Mouse (Mus musculus) adrenal gland, adult 8-10 months (tissue): ENCODE results near the gene Sec1. TPM values are rescaled to one million over a fixed set of nuclear protein-coding genes. Genes with fewer than 3 reads are reported as not detected.

Experiments
- DNase-seq: peaks from one replicate; pipeline ENCODE4 v3.0.0; 2022
- total RNA-seq, 4 experiments: library from RNA; stranded (reverse); gene quantifications; 2 replicates each; pipeline ENCODE4 v1.2.4; 2022

The Sec1 gene
- total RNA-seq, 4 experiments from 2014 or later: 0.15 to 0.59 (median 0.30) TPM

DNA sequence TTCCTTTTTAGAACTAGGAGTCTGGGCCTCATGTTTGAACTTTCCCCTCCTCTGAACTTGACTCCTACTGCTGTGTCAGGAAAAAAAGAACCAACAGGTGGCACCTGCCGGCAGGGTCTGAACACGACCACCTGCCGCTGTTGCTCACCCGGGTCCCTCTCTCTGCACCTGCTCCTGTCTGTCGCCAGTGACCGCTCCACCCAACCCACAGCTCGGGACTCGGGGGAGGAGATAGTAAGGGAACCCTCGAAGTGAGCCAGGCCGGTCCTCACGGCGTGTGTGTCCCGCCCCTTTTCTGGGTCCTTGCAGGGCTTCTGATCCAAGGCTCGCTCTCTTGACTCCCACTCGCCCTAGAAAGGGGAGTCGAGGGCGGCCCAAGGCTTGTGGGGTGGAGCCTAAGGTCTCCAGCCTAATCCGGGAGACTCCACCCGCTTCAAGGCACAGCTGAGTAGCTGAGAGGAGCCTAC is 54.6 kb downstream of the Sec1 start, which contains the start of gene Mamstr:
Mamstr (plus strand) TSS at position 417 of the 467 bp plus-strand sequence.
- no peak for DNase-seq

DNA sequence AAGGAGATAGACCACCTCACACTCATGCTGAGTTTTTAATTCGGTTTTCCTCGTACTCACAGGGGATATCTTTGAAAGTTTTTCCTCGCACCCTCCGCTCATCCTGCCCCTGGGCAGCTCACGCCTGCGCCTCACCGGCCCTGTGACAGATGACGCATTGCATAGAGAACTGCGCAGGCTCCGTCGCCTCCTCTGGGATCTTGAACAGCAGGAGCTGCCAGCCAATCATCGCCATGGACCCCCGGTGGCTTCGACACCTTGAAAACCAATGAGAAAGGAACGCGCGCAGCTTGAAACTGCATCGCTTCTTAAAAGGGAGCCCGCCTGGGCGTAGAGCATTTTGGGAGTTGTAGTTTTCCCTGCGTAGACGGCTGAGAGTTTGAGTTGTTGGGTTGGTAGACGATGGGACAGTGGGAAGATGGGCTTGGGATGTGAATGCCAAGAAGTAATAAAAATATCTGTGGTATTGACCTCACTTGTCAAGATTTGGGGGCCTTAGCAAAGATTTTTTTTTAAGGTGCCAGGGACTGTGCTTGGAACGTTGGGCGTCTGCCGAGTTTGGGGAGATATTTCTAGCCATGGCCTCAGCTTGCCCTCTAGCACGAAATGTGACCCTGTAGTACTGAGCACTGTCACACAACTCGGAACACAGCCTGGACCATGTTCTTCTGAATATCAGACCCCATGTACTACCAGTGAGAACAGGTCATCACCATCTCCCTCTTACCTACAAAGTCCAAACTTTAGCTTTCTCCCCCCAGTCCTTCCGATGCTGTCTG is 55.4 kb downstream of the Sec1 start:
- DNase-seq: peak; percentile 92

DNA sequence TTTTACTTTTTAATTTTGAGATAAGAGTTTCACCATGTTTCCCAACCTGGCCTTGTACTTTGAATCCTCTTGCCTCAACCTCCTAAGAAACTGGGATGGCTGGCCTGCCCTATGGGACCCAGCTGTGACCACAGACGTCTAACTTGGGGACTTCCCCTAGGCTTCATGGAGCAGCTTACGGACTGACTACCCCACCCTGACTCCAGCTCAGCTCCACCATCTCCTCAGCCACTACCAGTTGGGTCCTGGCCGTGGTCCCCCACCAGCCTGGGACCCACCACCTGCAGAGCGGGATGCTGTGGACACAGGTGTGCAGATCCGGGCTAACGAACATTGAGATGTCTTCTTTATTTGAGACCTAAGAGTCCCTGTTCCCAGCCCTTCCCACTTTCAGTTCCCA is 56.5 kb downstream of the Sec1 start:
- no peak for DNase-seq

DNA sequence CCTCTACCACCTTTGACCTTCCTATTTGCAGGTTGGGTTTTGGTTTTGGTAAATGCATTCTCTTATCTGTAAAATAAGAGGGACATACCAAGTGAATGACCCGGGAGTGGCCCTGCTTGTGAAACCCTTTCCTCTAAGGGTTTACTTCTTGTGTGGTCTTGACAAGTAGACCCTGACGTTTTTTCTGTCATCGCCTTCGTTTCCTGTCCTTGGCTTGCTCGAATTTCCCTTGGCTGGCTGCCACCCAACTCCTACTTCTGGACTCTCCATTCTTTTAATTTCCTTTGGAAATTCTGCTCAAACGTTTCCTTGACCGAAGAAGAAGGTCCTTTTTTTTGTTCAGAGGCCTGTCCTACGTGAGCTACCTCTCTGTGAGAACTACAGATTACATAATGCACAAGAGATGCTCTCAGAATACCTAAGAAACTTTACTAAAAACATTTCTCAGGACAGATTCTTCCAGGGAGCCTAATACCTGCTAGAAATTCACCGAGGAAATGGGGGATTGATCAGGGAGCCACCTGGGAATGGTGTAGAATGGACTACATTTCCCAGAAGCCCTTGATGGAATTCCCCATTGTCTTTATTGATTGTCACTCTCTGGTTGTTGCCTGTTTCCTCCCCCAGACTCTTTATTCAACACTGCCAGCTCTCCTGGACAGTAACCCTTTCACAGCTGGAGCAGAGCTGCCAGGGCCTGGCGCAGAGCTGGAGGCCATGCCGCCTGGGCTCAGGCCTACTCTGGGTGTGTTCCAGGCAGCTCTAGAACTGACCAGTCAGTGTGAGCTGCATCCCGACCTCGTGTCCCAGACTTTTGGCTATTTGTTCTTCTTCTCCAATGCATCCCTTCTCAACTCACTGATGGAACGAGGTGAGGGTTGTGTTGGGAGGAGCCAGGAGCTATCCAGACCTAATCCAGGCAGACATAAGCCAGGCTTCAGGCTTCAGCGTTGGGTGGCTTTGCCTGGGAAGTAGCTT is 58.2 kb downstream of the Sec1 start:
- DNase-seq: no peak

DNA sequence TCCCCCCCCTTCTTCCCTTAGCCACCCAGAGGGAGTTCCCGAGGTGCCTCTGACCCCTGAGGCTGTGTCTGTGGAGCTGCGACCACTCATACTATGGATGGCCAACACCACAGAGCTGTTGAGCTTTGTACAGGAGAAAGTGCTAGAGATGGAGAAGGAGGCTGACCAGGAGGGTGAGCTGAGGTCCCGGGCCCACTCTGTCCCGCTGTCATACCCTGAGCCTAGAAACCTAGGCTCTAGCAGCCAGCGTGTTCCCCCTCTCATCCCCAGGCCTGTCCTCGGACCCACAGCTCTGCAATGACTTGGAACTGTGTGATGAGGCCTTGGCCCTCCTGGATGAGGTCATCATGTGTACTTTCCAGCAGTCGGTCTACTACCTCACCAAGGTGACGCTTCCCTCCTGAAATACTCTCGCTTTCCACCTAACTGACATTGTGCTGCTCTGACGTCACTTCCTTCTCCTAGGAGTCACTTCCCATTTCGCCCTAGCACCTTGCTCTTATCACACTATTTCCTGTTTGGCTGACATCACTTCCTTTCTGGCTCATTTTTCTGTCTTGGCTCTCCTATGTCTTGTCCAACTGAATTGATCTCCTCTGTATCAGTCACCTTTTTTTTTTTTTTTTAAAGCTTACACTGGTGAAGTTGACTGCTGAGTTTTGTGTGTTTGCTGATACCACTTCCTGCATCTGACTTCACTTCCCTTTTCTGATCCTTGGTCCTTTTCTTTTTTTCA is 59.1 kb downstream of the Sec1 start:
- no peak for DNase-seq

DNA sequence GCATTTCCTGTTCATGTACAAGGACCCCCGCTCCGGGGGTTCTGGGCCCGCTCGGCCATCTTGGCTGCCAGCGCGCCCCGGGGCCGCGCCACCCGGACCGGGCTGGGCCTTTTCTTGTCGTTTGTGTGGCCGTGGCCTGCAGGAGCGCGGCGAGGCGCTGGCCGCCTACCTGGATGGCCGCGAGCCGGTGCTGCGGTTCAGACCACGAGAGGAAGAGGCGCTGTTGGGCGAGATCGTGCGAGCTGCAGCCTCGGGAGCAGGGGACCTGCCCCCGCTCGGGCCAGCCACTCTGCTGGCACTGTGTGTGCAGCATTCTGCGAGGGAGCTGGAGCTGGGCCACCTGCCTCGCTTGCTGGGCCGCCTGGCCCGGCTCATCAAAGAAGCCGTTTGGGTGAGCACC is 61.7 kb downstream of the Sec1 start:
- no peak for DNase-seq

DNA sequence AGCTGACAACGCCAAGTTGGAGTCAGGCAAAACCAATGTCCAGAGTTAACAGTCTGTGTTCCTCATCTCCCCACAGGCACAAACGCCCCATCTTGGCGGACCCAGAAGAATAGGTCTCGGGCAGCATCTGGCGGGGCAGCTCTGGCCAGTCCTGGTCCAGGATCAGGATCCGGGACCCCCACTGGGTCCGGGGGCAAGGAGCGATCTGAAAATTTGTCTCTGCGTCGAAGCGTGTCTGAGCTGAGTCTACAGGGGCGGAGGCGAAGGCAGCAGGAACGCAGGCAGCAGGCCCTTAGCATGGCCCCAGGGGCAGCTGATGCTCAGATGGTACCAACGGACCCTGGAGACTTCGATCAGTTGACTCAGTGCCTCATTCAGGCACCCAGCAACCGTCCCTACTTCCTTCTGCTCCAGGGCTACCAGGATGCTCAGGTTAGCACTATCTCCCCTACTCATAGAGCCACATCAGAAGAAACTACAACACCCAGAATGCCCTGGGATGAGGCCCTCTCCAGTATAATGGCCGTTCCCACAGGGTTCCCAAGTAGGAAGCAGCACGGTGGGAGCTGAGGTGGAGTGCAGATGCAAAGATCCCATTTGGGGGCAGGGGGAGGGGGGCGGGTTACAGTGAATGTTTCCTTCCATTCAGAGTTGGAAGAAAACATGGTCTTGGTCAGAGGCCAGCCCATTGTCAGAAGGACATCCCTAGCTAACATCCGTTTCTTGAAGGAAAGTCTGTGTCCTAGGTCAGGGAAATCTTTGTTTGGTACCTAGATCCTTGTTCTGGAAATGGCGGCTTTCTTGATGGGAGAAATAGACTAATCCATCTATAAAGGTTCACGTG is 63.9 kb downstream of the Sec1 start:
- no peak for DNase-seq

DNA sequence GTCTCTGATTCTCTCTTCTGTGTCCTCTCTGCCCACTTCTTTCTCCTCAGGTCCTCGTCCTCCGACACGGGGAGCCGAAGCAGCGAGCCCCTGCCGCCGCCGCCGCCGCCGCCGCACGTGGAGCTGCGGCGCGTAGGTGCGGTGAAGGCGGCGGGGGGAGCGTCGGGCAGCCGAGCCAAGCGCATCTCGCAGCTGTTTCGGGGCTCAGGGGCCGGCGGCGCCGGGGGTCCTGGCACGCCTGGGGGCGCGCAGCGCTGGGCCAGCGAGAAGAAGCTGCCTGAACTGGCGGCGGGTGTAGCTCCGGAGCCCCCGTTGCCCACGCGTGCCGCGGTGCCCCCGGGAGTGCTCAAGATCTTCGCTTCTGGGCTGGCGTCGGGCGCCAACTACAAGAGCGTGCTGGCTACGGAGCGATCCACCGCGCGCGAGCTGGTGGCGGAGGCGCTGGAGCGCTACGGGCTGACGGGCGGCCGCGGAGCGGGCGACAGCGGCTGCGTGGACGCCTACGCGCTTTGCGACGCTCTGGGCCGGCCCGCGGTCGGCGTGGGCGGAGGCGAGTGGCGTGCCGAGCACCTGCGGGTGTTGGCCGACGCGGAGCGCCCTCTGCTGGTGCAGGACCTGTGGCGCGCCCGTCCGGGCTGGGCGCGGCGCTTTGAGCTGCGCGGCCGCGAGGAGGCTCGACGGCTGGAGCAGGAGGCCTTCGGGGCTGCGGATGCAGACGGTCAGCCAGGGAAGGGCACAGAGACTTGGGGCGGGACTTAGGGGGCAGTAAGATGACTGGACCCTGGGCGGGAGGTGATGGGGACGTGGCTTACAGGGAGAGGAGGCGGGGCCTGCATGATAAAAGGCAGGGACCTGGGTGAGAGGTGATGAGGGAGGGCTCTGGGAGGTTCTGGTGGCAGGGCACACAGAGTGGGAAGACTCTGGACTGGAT is 65.6 kb downstream of the Sec1 start:
- peak; percentile 80 for DNase-seq

Other genes starting within 250 kb of the Sec1 start
- gene Ftl1, start 234.5 kb downstream of the Sec1 start, total RNA-seq: 1,000 to 10,000 TPM; 1,223 to 1,354 (median 1,306) TPM
- gene Bax, start 227.5 kb downstream of the Sec1 start, total RNA-seq: 100 to 1,000 TPM in 1 of 4 experiments, 10 to 100 TPM in 3; 71.7 to 105 (median 89.1) TPM
- 1 to 10 TPM in 2 of 4 experiments, under 1 TPM in 2; 0.20 to 2.5 (median 0.94) TPM for gene Tulp2, start 212.5 kb downstream of the Sec1 start, total RNA-seq
- gene Gm45808, start 207.6 kb downstream of the Sec1 start, total RNA-seq: 10 to 100 TPM; 38.9 to 41.2 (median 40.2) TPM
- gene Dhdh, start 205.6 kb downstream of the Sec1 start, total RNA-seq: 10 to 100 TPM; 65.1 to 80.0 (median 69.2) TPM
- gene Nucb1, start 184.0 kb downstream of the Sec1 start, total RNA-seq: 100 to 1,000 TPM; 291 to 305 (median 294) TPM
- 10 to 100 TPM; 29.2 to 62.8 (median 45.0) TPM for gene Ppp1r15a, start 168.1 kb downstream of the Sec1 start, total RNA-seq
- gene Plekha4, start 168.1 kb downstream of the Sec1 start, total RNA-seq: 1 to 10 TPM; 3.1 to 6.9 (median 4.3) TPM
- gene Hsd17b14, start 139.5 kb downstream of the Sec1 start, total RNA-seq: 1 to 10 TPM in 2 of 4 experiments, under 1 TPM in 1, not detected in 1; 0.99 to 2.6 (median 2.1) TPM
- 100 to 1,000 TPM; 191 to 306 (median 245) TPM for gene Bcat2, start 124.2 kb downstream of the Sec1 start, total RNA-seq
- gene Fgf21, start 78.9 kb downstream of the Sec1 start, total RNA-seq: not detected
- not detected for gene Fut1, start 77.1 kb downstream of the Sec1 start, total RNA-seq
- gene Izumo1, start 72.6 kb downstream of the Sec1 start, total RNA-seq: under 1 TPM; 0.14 to 0.68 (median 0.38) TPM
- gene Rasip1, start 66.9 kb downstream of the Sec1 start, total RNA-seq: 10 to 100 TPM; 15.5 to 30.2 (median 21.4) TPM
- gene Mamstr, start 54.4 kb downstream of the Sec1 start, total RNA-seq: 10 to 100 TPM in 1 of 4 experiments, 1 to 10 TPM in 3; 2.4 to 14.9 (median 3.6) TPM
- gene Fut2, start 28.0 kb downstream of the Sec1 start, total RNA-seq: under 1 TPM in 2 of 4 experiments, not detected in 2; 0.11 to 0.18 TPM
- gene Ntn5, start 10.4 kb downstream of the Sec1 start, total RNA-seq: under 1 TPM in 3 of 4 experiments, not detected in 1; 0.21 to 0.68 (median 0.32) TPM
- 10 to 100 TPM; 11.5 to 28.2 (median 18.9) TPM for gene Car11, start 5.4 kb upstream of the Sec1 start, total RNA-seq
- 100 to 1,000 TPM; 254 to 411 (median 333) TPM for gene Dbp, start 10.7 kb upstream of the Sec1 start, total RNA-seq
- 1,000 to 10,000 TPM; 1,011 to 1,224 (median 1,104) TPM for gene Rpl18, start 21.1 kb upstream of the Sec1 start, total RNA-seq
- 10 to 100 TPM; 36.9 to 40.2 (median 39.3) TPM for gene Sphk2, start 23.6 kb upstream of the Sec1 start, total RNA-seq
- gene Fam83e, start 26.8 kb upstream of the Sec1 start, total RNA-seq: 1 to 10 TPM in 1 of 4 experiments, under 1 TPM in 3; 0.29 to 2.1 (median 0.66) TPM
- not detected for gene Spaca4, start 31.4 kb upstream of the Sec1 start, total RNA-seq
- gene Lmtk3, start 89.3 kb upstream of the Sec1 start, total RNA-seq: 10 to 100 TPM in 3 of 4 experiments, 1 to 10 TPM in 1; 8.9 to 24.9 (median 15.5) TPM
- gene Sult2b1, start 90.3 kb upstream of the Sec1 start, total RNA-seq: 1 to 10 TPM in 2 of 4 experiments, under 1 TPM in 2; 0.52 to 4.5 (median 1.8) TPM
- 100 to 1,000 TPM; 112 to 140 (median 122) TPM for gene Cyth2, start 120.2 kb upstream of the Sec1 start, total RNA-seq
- gene Kcnj14, start 130.4 kb upstream of the Sec1 start, total RNA-seq: under 1 TPM; 0.17 to 0.65 (median 0.36) TPM
- 10 to 100 TPM; 24.8 to 31.5 (median 30.0) TPM for gene Grwd1, start 136.5 kb upstream of the Sec1 start, total RNA-seq
- 100 to 1,000 TPM; 127 to 158 (median 151) TPM for gene Kdelr1, start 178.4 kb upstream of the Sec1 start, total RNA-seq
- 1 to 10 TPM in 3 of 4 experiments, under 1 TPM in 1; 0.78 to 1.4 (median 1.2) TPM for gene Grin2d, start 184.0 kb upstream of the Sec1 start, total RNA-seq
- under 1 TPM in 1 of 4 experiments, not detected in 3; 0.78 TPM for gene Syngr4, start 202.3 kb upstream of the Sec1 start, total RNA-seq
- 10 to 100 TPM; 36.3 to 60.3 (median 52.9) TPM for gene Tmem143, start 202.5 kb upstream of the Sec1 start, total RNA-seq
- 100 to 1,000 TPM; 302 to 612 (median 463) TPM for gene Emp3, start 227.0 kb upstream of the Sec1 start, total RNA-seq
- 10 to 100 TPM; 17.8 to 92.8 (median 47.9) TPM for gene Ccdc114, start 229.7 kb upstream of the Sec1 start, total RNA-seq